Mouse (Mus musculus) hindlimb bud, embryonic 11.5 days (tissue): ENCODE data around the gene Snx21.

Experiments used
- DNase-seq: peaks from one replicate; pipeline ENCODE4 v3.0.0-alpha.2; 2012; ENCODE audit warnings: low read depth, low spot score; ENCODE audit errors: extremely low spot score

The Snx21 gene

GRCm38 (mm10) chr2:164769258-164770037 lies 16.2 kb upstream of the Snx21 start, which contains the start of gene Ube2c:
Gene Ube2c, plus strand, starts transcription at chr2:164769898.
- peak; percentile 93 for DNase-seq

- no peak for DNase-seq
Observed at GRCm38 (mm10) chr2:164770279-164770678, 15.3 kb upstream of the Snx21 start.

- no peak for DNase-seq
Observed at GRCm38 (mm10) chr2:164771123-164771522, 14.5 kb upstream of the Snx21 start.

- DNase-seq = no peak
Observed at GRCm38 (mm10) chr2:164773229-164773988, 12.2 kb upstream of the Snx21 start.

GRCm38 (mm10) chr2:164773989-164774364 lies 11.6 kb upstream of the Snx21 start:
- no peak for DNase-seq

- no peak for DNase-seq
Observed at GRCm38 (mm10) chr2:164776130-164776529, 9.5 kb upstream of the Snx21 start.

GRCm38 (mm10) chr2:164776801-164777200 lies 8.8 kb upstream of the Snx21 start:
- no peak for DNase-seq

GRCm38 (mm10) chr2:164777246-164778014 lies 8.2 kb upstream of the Snx21 start:
- no peak for DNase-seq

GRCm38 (mm10) chr2:164778015-164778287 lies 7.7 kb upstream of the Snx21 start:
- DNase-seq = no peak

GRCm38 (mm10) chr2:164778809-164779208 lies 6.8 kb upstream of the Snx21 start:
- DNase-seq = no peak

GRCm38 (mm10) chr2:164779481-164780086 lies 6.0 kb upstream of the Snx21 start, which contains the start of gene Tnnc2:
Gene Tnnc2, minus strand, starts transcription at chr2:164779967.
- no peak for DNase-seq

- DNase-seq = no peak
Observed at GRCm38 (mm10) chr2:164781876-164782275, 3.7 kb upstream of the Snx21 start.

GRCm38 (mm10) chr2:164783926-164784581 lies 1.6 kb upstream of the Snx21 start:
- DNase-seq = no peak

GRCm38 (mm10) chr2:164784869-164785420 lies 678 bp upstream of the Snx21 start:
- no peak for DNase-seq

GRCm38 (mm10) chr2:164786388-164786885 lies 814 bp downstream of the Snx21 start:
- no peak for DNase-seq

- DNase-seq = no peak
Observed at GRCm38 (mm10) chr2:164787032-164787431, 1.4 kb downstream of the Snx21 start.

GRCm38 (mm10) chr2:164787779-164788178 lies 2.2 kb downstream of the Snx21 start:
- DNase-seq = no peak

- no peak for DNase-seq
Observed at GRCm38 (mm10) chr2:164788411-164788810, 2.8 kb downstream of the Snx21 start.

GRCm38 (mm10) chr2:164790451-164790850 lies 4.8 kb downstream of the Snx21 start:
- DNase-seq = no peak

- DNase-seq = no peak
Observed at GRCm38 (mm10) chr2:164791841-164792261, 6.2 kb downstream of the Snx21 start.
